Mouse (Mus musculus) MEL-GATA-1-ER (cell line): ENCODE data around the gene Dcst2.

Experiments used
- DNase-seq: peaks from one replicate; pipeline ENCODE4 v3.0.0-alpha.2; 2012; ENCODE audit warnings: low read depth; ENCODE audit errors: extremely low read depth

Gene Dcst2

DNA sequence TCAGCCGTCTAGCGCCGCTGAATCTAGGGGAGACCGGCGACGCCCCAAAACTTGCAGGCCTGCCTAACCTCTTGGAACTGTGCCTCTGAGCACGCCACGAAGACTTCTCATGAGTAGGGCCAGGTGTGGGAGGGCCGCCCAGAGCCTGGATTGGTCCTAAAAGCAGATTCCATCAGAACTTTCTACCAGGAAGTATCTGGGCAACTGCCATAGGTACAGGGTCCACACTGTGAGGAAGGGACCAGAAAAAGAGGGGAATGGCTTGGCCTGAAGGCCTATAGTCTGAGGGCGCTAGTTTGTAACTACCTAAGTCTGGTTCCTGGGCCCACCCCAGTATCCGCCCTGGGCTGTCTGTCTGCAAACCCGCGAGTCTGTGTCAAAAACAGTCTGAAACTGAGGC, 30.2 kb upstream of the Dcst2 start:
- no peak for DNase-seq

DNA sequence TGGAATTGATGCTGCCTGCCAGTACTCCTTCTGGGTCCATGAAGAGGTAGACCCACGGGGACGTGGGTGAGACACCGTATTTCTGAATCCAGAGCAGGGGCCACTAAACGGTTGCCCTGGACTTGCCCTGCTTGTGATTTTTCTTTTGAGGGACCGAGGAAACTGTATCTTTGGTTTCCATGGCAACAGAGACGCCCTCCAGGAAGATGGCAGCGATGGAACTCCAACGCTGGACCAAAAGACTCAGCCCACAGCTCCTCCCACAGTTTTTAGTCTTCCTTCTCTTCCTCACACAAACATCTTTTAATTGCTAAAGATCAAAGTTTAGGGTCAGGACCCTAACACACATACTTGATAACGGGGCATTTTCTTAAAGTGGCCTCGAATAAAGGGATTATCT, 29.8 kb upstream of the Dcst2 start:
- DNase-seq: no peak

DNA sequence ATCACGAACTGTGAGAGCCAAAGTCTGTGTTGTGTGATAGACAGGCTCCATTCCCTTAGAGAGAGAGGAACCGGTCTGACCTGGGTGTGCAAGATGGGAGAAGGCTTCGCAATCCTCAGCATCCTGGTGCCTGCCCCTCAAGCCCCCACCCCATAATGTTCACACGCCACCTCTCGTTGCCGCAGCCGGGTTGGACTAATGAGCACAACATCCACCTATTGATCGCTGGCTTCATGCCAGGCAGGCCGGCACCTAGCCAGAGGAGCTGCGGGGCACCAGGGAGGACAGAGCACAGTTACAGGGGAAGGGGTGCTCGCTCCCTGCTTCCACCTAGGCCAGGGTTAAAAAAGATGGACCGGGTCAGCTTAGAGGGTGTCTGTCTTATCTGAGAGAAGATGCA, 29.3 kb upstream of the Dcst2 start:
- no peak for DNase-seq

DNA sequence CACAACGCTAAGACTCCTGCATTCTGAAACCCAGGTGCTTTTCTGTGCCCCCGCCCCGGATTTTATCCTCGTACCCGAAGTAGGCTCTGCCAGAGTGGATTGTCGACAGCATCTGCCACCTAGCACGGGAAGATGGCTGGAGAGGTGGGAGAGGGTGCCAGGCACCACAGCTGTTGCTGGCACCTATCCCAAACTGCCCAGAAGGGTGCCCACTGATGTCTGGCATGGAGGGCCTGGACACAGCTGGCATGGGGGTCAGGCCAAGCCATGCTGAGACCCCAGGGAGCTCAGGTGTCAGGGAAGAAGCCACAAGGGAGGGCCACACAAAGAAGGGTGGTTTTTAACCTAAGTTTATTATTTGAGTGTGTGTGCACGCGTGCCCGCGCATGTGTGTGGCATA, 28.7 kb upstream of the Dcst2 start:
- DNase-seq: no peak

DNA sequence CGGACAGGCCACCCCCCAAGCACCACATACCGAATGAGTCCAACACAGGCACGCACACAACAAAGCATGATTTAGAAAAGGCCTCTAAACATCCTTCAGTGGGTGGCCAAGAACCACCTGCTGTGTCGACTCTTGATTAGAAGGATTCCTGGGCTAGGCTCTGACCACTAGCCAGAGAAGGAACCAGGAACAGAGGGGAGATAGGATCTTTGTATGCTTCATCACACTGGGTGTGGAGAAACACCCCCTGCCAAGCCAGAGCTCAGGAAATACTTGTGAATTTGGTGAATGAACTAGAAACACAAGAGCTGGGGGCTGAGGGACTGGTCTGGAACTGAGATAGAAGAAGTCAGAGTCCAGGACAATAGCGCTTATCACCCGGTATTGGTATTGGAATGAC, 25.2 kb upstream of the Dcst2 start:
- no peak for DNase-seq

DNA sequence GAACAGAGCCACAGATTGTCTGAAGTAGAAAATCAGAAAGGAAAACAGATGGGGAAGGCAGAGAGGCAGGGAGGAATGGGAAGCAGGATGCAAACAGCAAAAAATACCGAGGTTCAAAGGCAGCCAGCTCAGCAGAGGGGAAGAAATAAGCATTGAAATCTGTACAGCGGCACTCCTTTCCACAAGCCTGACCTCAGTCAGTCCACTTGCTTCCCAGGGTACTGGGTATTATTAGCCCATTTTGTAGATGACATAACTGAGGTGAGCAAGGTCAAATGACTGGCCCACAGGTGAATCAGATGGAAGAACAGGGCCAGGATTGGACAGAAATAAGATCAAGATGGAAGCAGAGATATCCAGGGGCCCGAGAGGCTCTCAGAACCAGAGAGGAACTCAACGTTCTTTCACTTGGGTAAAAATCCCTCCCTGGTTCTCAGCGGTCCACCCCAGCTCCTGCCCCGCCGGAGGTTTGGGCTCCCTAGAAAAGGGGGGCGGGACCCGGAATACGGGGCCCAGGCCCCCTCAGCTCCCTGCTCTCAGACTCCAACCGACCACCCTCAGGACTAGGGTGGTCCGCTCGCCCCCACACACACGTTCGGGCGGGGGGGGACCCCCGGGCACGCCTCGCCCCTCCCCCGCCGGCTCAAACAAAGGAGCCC, 24.6 kb upstream of the Dcst2 start:
- no peak for DNase-seq

DNA sequence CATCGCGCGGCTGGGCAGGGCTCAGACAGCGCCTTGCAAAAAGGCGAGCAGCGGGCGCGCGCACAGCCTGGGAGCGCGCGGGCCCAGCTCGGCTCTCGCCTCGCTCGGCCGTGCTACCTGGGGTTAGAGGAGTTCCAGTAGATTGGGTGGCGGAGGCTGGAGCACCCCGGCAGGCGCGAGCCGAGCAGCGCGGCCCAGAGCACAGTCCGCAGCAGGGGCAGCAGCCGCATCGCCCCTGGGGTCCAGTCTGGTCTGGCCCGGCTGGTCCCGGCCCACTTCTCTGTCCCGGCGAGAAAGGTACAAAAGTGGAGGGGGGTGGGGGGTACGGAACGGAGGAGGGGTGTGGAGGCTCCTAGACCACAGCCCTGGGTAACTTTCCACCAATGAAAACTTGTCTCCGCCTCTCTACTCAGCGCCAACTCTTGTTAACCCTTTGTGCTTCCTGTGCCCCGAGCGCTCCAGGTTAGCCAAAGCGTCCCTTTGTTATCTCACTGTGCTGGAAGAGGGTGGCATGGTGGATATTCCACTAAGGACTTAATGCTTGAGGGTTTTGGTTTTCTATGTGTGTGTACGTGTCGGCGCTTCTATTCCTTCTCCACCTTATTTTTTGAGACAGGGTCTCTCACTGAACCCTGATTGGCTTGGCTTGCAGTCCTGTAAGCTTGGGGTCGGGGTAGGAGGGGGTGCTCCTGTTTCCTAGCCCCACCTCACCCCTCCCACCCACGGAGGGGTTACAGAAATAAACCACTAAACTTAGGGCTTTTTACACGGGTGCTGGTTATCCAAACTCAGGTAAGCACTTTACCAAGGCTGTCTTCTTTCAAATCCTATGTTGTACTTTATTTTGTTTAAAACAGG, 23.8 kb upstream of the Dcst2 start, which contains the start of gene Efna4:
TSS of gene Efna4 (minus strand) at position 308 of the 858 bp plus-strand sequence.
- peak; percentile 69 for DNase-seq

DNA sequence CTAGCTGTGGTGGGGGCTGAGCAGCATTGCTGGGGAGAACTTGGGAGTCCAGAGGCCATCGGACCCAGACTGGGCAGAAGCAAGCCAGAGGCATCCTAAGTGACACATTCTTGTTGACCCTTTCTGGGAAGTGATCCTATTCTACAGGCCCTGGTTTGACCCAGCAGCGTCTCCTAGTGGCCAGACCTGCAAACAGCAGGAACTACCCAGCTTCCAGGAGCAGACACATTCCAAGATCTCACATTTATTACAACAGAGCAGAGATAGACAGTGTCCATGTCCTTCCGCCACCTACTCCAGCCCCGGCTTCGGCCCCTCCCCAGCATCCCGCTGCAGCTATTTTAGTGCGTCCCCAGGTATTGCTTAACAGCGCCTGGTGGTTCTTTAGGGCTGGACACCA, 22.4 kb upstream of the Dcst2 start:
- no peak for DNase-seq

DNA sequence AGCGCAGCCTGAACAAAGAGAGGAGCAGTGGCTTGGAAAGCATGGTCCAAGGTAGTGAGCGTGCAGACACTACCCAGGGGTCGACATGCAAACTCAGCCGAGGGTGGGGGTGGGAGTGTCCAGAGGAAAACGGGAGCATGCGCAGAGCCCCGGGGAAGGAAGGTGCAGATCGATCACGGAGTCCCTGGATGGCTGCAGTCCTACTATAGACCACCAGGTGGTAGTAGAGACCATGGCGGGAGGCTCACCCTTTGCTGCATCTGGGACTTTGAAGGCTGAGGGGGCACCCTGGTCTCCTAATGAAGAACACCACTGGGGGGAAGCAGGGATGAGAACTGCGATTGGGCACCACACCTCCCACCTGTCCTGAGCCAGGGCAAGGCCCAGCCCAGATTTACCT, 21.3 kb upstream of the Dcst2 start:
- no peak for DNase-seq

DNA sequence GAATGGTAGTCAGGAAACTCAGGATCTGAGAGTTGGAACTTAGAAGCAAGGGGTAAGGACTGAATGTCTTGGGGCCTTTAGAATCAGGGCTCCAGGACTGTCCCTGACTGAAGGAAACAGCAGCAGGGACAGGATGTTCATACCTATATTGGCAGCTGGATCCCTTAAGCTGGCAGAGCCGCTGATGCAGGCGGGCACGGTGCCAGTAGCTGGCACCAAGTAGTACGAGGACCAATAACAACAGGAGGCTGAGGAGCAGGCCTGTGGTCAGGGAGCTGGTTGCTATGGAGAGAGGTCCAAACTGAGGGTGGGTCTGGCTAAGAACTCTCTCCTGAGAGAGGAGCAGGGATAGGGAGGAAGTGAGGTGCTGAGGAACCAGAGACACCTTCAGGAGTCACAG, 20.0 kb upstream of the Dcst2 start:
- no peak for DNase-seq

DNA sequence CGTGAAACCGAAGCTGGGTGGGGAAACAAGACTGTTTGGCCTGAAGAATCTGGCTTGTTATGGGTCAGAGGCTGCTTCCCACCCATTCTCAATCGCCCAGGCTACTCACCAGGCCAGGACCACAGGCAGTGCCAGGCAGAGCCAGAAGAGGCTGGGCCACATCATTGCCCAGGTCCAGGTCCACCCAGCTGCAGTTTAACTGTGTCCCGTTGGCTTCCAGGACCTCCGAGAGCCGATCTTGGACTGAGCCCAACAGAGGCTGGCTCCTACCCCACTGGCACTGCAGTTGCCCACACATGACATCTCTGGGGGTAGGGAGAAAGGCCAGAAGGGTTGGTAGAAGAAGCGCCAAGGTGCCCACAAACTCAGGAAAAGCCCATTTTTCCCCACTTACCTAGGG, 18.5 kb upstream of the Dcst2 start:
- no peak for DNase-seq

DNA sequence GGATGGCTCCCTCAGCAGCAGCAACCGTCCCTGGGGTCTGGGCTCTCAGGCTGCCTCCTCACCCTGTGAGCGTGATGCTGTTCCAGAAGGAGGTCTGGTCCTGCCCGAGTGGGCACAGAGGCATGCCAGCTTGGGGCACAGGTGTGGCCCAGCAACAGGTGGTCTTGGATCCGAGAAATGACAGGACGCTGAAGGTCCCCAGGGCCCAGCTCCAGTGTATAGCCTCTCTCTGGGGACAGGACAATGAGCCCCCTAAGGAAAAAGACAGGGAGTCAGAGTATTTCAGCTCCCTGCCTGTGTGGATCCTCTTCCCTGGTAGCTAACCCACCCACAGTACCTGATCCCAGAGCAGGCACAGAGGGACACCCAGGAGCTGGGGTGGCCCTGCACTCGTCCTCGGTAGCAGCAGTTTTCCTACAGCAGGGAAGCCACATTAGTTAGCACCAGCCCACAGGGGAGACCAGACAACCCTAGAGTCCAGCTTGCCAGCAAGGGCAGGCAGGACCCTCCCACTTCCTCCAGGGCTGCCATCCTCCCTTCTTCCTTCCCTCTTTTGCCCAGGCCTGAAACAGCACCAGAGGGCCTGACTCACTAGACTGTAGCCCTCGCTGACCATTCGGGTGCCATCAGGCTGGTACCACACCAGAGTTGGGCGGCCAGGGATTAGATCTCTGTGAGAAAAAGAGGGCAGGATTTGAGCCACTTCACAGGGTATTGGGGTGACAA, 14.8 kb upstream of the Dcst2 start:
- DNase-seq: no peak

DNA sequence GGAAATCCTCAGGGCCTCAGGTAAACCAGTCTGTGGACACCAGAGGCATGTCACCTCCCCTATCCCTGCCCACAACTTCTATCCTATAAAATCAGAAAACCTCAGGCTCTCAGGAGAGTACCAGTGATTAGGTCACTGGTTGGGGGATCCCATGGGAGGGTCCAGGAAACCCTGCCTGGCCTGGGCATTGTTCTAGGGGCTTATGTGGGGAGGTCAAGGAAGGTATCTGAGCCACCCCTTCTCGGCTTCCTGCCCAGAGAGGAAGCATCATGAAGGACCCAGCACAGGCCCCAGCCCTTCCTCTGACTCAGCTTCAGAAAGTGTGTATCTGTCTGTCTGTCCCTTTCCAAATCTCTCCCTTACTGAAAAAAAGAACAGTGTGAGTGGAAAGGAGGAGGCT, 13.9 kb upstream of the Dcst2 start:
- DNase-seq: no peak

DNA sequence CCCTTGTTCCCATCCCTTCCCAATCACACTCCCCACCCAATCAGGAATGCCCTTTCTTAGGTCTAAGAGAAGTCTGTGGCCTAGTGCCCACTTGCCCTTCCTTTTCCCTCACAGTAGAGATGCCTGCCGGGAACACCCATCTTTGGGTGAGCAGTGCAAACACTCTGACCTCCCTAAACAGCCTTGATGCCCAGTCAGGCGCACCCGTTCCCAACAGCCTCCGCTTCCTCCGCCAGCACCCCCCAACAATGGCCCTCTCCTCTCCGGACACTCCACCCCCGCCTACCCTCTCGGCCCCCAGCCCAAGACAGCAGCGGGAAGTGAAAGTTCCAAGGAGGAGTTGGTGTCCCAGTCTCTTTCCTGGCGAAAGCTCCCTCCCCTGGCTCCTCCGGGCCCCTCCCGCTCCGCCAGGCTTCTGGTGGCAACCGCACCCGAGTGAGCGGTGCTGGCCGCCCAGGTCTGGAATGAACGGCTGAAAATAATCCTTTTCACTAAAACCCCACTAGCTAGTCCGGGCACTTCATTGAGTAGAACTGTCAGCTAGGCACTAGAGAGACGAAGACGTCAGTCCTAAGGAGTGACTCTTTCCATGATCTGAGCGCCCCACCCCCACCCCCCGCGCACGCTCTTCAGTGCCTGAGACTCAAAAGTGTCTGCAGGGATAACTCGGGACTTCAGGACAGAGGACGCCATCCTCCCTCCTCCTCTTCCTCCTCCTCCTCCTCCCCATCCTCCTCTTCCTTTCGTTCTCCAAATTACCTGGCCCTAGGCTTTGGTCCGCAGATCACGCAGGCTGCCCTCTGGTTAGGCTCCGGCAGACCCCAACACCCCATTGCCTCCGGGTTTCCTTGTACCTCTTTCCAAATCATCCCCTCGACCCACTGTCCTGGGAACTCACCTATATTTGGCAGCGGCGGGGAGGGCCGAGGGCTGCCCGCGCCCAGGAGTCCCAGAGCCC, 12.6 kb upstream of the Dcst2 start:
- DNase-seq: peak; percentile 38

DNA sequence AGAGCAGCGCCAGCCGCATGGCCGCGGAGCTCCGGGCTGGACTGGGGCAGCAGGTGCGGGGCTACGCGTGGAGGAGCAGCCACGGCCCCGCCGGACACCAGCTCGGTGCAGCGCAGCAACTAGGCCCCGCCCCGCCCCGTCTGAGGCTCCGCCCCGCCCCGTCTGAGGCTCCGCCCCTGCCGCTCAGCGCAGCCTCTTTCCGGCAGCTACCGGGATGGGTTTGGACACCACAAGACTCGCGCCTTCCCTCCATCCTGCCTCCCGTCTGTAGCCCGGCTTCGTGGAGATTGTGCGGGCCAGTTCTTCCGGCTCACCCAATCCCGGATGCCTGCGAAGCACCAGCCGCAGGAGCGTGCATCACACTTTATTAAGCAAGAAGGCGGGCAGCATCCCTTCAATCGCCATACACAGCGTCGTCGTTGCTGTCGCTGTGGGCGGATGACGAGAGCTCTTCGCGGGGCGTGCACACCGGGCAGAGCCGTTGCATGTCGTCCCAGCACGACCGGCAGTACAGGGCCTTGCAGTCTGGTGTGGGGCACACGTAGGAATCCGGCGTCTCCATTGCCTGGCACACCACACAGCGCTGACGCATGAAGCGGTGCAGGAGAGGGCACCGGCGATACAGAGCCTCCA, 11.8 kb upstream of the Dcst2 start, which contains the start of gene Adam15:
TSS of gene Adam15 (minus strand) at position 128 of the 633 bp plus-strand sequence.
- DNase-seq: peak; percentile 67

DNA sequence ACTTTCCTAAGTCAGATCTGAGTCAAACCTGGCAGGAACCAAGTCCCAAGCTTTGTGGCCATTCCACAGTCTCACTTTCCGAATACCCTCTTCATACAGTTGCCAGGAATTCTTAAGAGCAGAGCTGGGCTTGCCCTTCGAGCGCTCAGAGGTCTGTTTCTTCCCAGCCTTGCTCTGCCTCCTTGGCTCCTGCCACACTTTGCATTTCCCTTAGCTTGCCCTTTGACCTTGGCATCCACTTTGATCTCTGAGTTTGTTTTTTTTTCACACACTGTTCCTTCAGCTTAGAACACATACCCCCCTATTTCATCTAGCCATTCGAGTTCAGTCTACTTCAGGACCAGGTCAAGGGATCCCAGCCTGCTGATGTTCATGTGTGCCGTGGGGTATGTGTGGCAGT, 10.5 kb upstream of the Dcst2 start:
- DNase-seq: no peak

DNA sequence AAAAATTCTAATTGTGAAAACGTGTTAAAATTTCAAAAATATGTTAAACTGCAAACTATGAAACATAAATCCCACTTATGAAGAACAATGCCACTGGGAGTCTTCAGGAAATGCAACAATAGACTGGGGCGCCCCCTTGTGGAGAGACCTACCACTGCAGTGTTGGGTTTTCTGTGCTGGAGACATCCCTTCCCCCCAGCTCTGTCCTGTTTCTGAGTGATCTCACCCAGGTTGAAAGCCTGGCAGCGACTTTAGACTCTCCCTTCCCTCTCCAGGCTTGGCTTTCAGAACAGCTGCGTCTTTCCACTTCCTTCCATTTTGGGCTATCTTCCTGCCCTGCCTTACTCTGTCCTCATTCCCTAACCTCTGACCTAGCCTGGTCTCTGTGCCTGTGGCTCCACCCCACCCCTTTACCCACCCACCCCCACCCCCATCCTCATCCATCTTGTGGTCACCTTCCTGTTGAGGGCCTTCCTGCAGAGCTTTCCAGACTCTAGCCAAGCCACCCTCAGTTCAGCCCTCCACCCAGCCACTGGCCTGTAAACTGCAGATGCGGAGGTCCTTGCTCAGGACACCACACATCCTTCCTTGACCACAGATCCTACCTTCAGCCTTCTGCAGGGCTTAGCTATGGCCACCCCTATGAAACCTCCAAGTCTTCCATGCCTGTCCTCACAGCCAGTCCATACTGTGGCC, 6.8 kb upstream of the Dcst2 start:
- DNase-seq: peak; percentile 50

DNA sequence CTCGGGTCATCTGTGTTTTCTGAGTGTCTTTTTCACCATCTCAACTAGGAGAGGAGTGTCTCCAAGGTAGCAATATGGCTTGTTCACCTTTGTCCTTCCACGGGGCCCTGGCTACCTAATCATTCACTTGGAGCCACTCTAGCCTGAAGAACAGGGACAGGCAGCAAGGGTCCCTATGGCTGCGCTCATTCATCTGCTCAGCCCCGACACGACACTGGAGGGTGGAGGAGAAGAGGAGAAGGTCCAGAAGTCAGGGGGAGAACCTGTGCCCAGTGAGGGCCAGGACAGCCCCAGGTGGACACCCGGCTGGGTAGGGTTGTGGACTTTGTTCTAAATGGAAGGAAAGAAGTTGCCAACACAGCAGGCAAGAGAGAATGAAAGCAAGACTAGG, 6.3 kb upstream of the Dcst2 start:
- DNase-seq: no peak

DNA sequence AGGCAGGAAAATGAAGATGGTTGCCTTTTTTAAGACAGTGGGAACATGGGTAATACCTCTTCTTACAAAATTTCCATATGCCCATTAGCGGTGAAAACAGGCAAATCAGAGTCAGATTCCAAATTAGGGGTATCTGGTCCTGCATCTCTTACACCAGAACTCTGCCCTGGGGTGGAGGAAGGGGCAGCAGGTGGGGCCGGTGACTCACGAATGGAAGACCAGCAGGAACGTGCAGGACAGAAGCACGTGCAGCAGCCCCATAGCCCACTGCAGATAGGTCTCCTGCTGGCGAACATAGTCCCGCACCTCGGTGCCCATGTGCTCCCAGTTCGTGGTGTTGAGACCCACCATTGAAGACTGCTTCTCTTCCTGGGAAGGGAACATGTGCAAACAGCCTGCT, 5.7 kb upstream of the Dcst2 start:
- no peak for DNase-seq

DNA sequence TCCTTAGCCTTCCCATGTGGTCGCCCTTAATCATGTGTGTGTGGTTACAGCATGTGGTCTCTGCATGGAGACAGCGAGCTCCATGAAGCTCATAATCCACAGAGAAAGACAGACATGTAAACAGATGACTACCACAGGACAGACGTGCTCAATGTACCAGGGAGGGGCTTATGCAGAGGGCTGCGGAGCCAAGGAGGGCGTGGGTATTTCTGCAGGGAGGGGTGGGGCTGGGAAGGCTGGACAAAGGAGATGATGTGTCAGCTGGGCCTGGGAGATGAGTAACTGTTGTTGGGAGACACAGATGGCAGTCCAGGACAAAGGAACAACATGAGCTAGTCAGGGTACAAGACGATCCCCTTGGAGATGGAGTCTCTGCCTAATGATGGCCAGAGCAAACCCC, 2.1 kb upstream of the Dcst2 start:
- DNase-seq: no peak
